Mouse (Mus musculus) ES-Bruce4 (cell line): Measurements from ENCODE around the gene Nup210. TPM values are rescaled to one million over a fixed set of nuclear protein-coding genes. Genes with fewer than 3 reads are reported as not detected.

Experiments used
- H3K27ac ChIP-seq: 2 replicates; pipeline ENCODE4 v1.5.1; 2012; ENCODE audit warnings: low read length, inconsistent platforms; ENCODE audit not compliant: insufficient read depth
- H3K27me3 ChIP-seq: 2 replicates; pipeline ENCODE4 v1.6.1; 2012; ENCODE audit warnings: mild to moderate bottlenecking, low read length, inconsistent platforms; ENCODE audit not compliant: control insufficient read depth, poor library complexity, insufficient read depth, severe bottlenecking
- H3K36me3 ChIP-seq: 2 replicates; pipeline ENCODE4 v1.6.1; 2012; ENCODE audit warnings: inconsistent platforms, mild to moderate bottlenecking, low read length, moderate library complexity; ENCODE audit not compliant: control insufficient read depth, poor library complexity, insufficient read depth, severe bottlenecking
- H3K4me1 ChIP-seq: one replicate; pipeline ENCODE4 v1.8.1; 2011; ENCODE audit warnings: low read length; ENCODE audit not compliant: control insufficient read depth, insufficient read depth
- H3K4me3 ChIP-seq: 2 replicates; pipeline ENCODE4 v1.5.1; 2011; ENCODE audit warnings: low read depth, mild to moderate bottlenecking, low read length
- H3K9ac ChIP-seq: 2 replicates; pipeline ENCODE4 v1.6.1; 2012; ENCODE audit warnings: low read depth, mild to moderate bottlenecking, inconsistent platforms; ENCODE audit not compliant: poor library complexity, severe bottlenecking
- H3K9me3 ChIP-seq: replicated peaks from 2 replicates; pipeline ENCODE4 v1.6.1; 2012; ENCODE audit warnings: mild to moderate bottlenecking, low read length, inconsistent platforms; ENCODE audit not compliant: control insufficient read depth, poor library complexity, insufficient read depth, severe bottlenecking
- CTCF ChIP-seq: IDR thresholded peaks from one replicate; pipeline ENCODE4 v1.8.1; 2011; ENCODE audit warnings: low read depth, low read length
- EP300 ChIP-seq: IDR thresholded peaks from 2 replicates; pipeline ENCODE4 v1.6.1; 2011; ENCODE audit warnings: low read depth, low read length; ENCODE audit not compliant: insufficient read depth
- POLR2A ChIP-seq: IDR thresholded peaks from one replicate; pipeline ENCODE4 v1.8.1; 2011; ENCODE audit warnings: low read length; ENCODE audit not compliant: insufficient read depth
- polyA plus RNA-seq: library from polyadenylated mRNA; stranded (reverse); fragments of >200 nt; gene quantifications from 2 replicates; pipeline ENCODE4 v1.2.4, GENCODE M21; 2011; ENCODE audit warnings: low read depth; ENCODE audit not compliant: missing spikeins, insufficient read depth, insufficient read length

The Nup210 gene
- polyA plus RNA-seq, 1 experiment, result 46.8 TPM

DNA sequence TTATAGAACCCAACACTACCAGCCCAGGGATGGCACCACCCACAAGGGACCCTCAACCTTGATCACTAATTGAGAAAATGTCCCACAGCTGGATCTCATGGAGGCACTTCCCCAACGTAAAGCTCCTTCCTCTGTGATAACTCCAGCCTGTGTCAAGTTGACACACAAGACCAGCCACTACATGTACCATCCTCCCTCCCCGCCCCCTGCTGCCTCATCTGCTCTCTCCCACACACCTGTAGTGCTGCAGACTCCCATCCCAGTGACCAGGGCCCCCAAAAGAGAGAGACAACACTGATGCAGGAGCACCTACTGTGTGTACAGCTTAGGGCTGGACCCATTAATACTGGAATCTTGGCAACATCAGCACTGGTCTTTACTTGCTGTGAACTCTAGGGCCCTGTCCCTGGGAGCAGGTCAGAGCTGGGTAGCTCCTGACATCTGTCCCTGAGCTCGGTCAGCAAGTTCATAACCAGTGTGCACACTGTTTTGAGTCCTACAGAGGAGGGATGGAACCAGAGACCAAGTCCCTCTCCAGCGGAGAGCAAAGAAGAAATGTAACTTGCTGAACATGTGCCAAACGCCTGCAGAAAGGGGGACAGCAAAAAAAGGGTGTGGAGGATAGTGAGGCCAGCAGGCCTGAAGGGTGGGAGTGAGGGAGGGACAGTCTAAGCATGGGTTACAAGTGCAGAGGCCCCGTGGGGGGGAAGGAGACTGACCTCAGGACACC, 45.0 kb upstream of the Nup210 start:
- Histone ChIP-seq H3K27me3 (no peaks in the 10 kb centered on the region), H3K4me1 (no peaks in the 10 kb centered on the region), H3K4me3 (no peak overlapping the region), H3K9ac (no peak overlapping the region), H3K27ac (no peak overlapping the region), H3K36me3 (no peaks in the 10 kb centered on the region), H3K9me3 (no peaks in the 10 kb centered on the region)
- TF ChIP-seq EP300, result no peak
- no peak for TF ChIP-seq POLR2A
- TF ChIP-seq CTCF, result no peak

DNA sequence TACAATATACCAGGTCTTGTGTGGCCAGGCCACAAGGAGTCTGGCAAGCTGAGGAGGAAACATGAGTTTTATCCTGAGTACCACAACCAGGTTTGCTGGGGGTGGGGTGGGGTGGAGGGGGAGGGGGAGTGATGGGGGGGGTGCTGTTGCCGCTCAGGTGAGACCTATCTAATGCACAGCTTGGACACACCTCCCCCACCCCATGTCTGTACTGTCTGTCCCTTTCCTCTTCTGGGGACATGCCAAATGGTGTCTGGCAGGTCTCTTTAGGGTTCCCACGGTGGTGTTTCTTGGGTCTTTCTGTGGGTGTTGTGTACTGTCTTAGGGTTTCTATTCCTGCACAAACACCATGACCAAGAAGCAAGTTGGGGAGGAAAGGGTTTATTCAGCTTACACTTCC, 44.3 kb upstream of the Nup210 start:
- Histone ChIP-seq H3K36me3 (no peaks in the 10 kb centered on the region), H3K9me3 (no peaks in the 10 kb centered on the region), H3K9ac (no peak overlapping the region), H3K27me3 (no peaks in the 10 kb centered on the region), H3K27ac (no peak overlapping the region), H3K4me3 (no peak overlapping the region), H3K4me1 (no peaks in the 10 kb centered on the region)
- TF ChIP-seq CTCF, result no peak
- no peak for TF ChIP-seq POLR2A

DNA sequence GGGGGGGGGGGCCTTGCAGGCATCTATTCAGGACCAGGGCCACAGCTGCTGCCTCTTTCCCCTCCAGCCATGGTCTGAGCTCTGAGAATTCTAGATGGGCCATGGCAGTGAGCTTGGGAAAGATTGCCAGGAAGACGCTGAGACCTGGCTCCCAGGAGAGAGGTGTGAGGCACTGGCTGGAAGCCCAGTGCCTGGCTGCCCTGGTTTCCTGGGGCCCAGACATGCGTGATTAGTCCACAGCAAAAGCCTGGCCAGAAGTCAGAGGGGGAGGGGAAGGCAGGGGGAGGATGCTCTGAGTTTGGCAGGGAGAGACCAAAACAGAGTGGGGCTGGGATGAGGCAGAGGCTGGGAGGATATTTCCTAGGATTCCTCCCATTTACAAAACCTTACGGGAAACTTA, 43.8 kb upstream of the Nup210 start:
- no peak for TF ChIP-seq POLR2A
- no peak for TF ChIP-seq EP300
- TF ChIP-seq CTCF, result no peak
- no peaks in the 10 kb centered on the region for H3K36me3 ChIP-seq
- no peaks in the 10 kb centered on the region for H3K9me3 ChIP-seq
- H3K27ac ChIP-seq, result no peak overlapping the region
- no peaks in the 10 kb centered on the region for H3K27me3 ChIP-seq
- H3K4me3 ChIP-seq, result no peak overlapping the region
- no peak overlapping the region for H3K9ac ChIP-seq
- H3K4me1 ChIP-seq, result no peaks in the 10 kb centered on the region

DNA sequence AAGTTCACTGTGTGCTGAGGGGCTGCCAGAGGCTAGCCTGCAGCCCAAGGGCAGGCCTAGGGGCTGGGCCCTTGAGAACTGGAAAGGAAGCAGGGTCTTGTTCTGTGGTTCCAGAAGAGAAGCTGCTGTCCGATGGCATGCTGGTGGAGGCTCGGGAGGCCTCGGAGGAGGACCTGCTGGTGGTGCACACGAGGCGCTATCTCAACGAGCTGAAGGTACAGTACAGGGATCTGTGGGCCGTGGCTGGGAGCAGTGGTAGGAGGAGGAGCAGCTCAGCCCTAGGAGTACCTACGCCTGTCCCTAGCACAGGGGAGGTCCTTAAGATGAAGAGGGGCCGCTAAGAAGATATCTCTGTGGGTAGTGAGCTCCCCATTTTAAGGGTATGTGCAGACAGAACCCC, 42.4 kb upstream of the Nup210 start:
- Histone ChIP-seq H3K4me1 (no peaks in the 10 kb centered on the region), H3K9ac (no peak overlapping the region), H3K9me3 (no peaks in the 10 kb centered on the region), H3K27ac (no peak overlapping the region), H3K36me3 (no peaks in the 10 kb centered on the region), H3K27me3 (no peaks in the 10 kb centered on the region), H3K4me3 (no peak overlapping the region)
- TF ChIP-seq POLR2A (no peak), CTCF (no peak), EP300 (no peak)

DNA sequence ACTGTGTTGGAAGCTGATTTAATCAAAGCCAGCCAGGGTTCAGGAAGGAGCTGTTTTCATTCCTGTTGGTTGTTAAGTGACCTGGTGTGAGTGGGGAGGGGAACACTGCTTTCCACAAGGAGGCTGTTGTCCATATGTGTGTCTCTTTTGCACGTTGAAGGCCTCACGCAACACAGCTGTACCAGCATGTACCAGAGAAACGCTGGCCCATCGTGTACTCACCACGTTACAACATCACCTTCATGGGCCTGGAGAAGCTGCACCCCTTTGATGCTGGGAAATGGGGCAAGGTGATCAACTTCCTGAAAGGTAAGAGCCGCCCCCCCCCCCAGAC, 40.6 kb upstream of the Nup210 start:
- no peaks in the 10 kb centered on the region for H3K9me3 ChIP-seq
- H3K27me3 ChIP-seq, result no peaks in the 10 kb centered on the region
- TF ChIP-seq CTCF, result no peak
- TF ChIP-seq POLR2A, result no peak
- TF ChIP-seq EP300, result no peak
- no peaks in the 10 kb centered on the region for H3K36me3 ChIP-seq
- H3K9ac ChIP-seq, result peak overlapping the region; percentile 35
- H3K27ac ChIP-seq, result no peak overlapping the region
- no peaks in the 10 kb centered on the region for H3K4me1 ChIP-seq
- peak overlapping the region; percentile 75 for H3K4me3 ChIP-seq

DNA sequence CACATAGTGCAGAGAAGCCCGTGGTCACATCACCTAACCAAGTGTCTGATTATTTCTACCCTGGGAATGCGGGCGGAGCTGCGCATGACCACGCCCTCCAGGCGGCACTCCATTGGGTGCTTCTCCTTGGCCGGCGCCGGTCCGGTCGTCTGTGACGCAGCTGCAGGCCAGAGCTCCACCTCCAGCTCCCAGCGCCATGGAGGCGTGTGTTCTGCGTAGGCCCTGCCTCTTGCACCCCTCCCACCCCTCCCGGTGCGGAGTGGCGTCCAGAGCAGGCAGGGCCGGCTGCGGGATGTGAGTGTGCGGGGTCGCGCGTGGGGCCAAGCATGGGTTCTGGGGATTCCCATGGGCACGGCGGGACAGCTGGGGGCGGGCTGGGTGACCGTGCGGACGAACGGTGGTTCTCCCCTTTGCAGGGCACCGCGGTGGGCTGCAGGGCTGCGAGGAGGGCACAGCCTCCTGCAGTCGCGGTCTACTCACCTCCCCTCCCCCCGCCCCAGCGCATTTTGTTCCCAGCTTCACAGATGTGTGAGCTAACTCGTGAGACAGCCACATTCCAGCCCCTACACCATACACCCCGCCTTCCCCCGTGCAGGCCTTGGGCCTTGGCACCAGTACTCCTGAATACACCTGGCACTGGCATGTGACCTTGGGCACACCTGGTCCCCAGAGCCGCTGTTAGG, 40.1 kb upstream of the Nup210 start, which contains the start of gene Hdac11:
Gene Hdac11, plus strand, starts transcription at position 112 of the 683 bp plus-strand sequence.
- Histone ChIP-seq H3K36me3 (no peaks in the 10 kb centered on the region), H3K27ac (no peak within 1 kb of the TSS), H3K4me1 (no peaks in the 10 kb centered on the region), H3K4me3 (peak within 1 kb of the TSS; percentile 75), H3K27me3 (no peaks in the 10 kb centered on the region), H3K9me3 (no peaks in the 10 kb centered on the region), H3K9ac (peak within 1 kb of the TSS; percentile 35)
- TF ChIP-seq CTCF (no peak), EP300 (no peak), POLR2A (no peak)
